Mouse (Mus musculus): ENCODE results near the gene Zbtb16.

Gene Zbtb16

GRCm38 (mm10) chr9:48826377-48826889, 9.6 kb downstream of the Zbtb16 start:
- ATAC-seq (ENCODE audit: low TSS enrichment), result no peak

DNA sequence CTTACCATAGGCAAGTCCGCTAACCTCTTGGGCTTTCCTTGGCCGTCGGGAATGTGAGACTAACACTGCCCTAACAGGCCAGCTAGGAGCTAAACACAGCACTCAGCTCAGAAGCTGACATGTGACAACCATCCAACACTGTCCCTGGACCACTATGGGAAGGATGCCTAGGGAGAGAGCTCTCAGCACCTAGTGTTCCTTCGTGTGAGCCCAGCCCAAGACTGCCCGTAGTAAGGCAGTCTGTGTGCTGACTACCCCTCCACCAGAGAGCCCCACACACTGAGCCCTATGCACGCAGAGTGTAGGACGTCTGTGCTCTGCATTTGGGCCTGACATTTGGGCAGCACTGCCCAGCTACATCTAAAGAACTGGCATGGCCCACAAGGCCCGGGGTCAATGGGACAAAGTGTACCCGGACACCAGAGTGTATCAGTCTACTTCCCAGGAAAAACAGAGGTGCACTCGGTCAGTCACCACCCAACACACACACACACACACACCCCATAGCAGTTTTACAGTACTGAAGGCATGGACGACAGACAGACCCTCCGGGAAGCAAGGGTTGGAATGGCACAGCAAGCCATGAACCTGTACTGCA, 11.4 kb downstream of the Zbtb16 start:
- ATAC-seq (ENCODE audit: low TSS enrichment), result no peak

GRCm38 (mm10) chr9:48823851-48824250, 12.2 kb downstream of the Zbtb16 start:
- ATAC-seq (ENCODE audit: low TSS enrichment), result no peak

DNA sequence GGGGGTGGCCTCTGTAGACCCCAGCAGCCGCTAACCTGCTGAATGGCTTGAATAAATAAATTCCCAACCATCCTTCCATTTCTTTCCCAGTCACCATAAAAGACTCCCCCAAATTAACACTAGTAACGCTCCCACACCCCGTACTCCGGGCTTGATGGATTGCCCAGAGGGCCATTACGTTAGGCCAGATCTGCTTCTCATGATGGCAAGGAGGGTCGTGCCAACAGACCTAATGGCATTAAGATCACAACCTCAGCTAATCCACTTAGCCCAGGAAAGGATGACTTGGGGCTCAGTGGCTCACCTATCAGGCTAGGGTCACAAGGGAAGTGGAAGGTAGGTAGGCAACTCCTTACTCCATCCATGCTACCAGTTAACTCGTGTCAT, 12.7 kb downstream of the Zbtb16 start:
- no peak for ATAC-seq (ENCODE audit: low TSS enrichment)

- no peak for ATAC-seq (ENCODE audit: low TSS enrichment)
Measured at GRCm38 (mm10) chr9:48822586-48823318, 13.3 kb downstream of the Zbtb16 start.

- no peak for ATAC-seq (ENCODE audit: low TSS enrichment)
Measured at GRCm38 (mm10) chr9:48821916-48822585, 14.0 kb downstream of the Zbtb16 start.

- no peak for ATAC-seq (ENCODE audit: low TSS enrichment)
Measured at GRCm38 (mm10) chr9:48821431-48821830, 14.6 kb downstream of the Zbtb16 start.

- ATAC-seq (ENCODE audit: low TSS enrichment), result no peak
Measured at GRCm38 (mm10) chr9:48820791-48821190, 15.2 kb downstream of the Zbtb16 start.

DNA sequence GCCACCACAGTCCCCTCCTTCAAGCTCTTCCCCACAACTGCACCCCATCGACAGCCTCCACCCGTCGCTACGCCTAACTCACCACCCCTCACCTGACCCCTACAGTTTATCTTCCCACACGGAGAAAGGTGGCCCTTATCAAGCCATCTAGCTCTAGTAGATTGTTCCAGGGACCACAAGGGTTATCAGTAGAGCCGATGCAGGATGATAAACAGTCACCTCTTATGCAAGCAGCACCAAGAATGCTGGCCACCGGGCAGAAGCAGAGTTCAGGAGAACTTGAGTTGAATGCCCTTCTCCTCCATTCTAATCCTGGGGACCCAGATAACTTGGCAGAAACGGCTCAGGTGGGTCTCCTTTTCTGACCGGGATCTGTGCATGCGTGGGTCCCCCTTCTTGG, 16.3 kb downstream of the Zbtb16 start:
- ATAC-seq (ENCODE audit: low TSS enrichment), result no peak

- no peak for ATAC-seq (ENCODE audit: low TSS enrichment)
Measured at GRCm38 (mm10) chr9:48819137-48819536, 16.9 kb downstream of the Zbtb16 start.

- ATAC-seq (ENCODE audit: low TSS enrichment), result no peak
Measured at GRCm38 (mm10) chr9:48817907-48818306, 18.1 kb downstream of the Zbtb16 start.

DNA sequence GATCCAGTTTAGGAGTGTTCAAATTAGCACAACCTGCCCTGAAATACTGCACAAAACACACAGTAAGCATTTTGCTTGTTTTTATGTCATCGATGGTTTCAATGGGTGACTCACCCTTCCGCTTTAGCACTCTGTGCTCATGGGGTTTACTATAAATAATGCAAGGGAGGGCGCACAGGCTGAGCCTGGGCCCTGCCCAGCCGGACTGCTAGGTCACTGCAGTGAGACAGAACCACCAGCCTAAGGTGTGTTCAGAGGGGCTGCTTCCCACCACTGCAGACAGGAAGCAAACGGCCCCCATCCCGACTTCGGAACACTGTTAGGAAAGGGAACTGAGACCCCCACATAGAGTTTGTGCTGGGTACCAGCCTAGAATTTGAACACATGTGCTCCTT, 18.6 kb downstream of the Zbtb16 start:
- ATAC-seq (ENCODE audit: low TSS enrichment), result peak; percentile 31; the same call in 1 of the 2 replicates

DNA sequence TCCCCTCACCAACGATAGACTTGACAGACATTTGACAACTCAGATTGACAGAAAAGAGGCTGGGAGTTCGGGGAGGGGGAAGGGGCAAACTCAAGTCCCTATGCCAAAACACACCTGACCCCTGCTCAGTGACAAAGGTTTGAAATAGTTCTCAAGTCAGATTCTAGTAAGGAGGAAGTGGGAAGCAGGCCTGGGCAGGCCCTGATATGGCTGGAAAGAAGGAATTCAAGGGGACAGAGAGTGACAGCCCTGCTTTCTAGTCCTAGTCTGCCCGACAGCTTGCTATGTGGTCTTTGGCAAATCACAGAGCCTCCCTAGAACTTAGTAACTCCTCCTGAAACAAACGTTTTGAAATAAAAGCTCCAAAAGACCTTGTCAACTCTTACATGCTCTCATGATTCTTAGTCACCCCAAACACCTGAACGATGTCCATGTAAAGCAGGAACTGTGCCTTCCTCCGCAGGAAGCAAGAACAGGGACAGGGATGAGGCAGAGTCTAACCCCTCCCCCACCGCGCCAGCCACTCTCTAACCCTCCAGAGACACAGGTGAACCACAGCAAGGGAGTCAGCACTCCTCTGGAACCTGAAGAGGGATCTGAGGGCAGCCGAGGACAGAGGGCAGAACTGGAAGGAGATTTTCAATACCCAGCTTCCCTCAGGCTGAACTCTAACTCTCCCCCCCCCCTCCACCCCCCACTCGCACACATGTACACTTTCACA, 19.2 kb downstream of the Zbtb16 start:
- ATAC-seq (ENCODE audit: low TSS enrichment), result no peak

- peak; percentile 50; the same call in 1 of the 2 replicates for ATAC-seq (ENCODE audit: low TSS enrichment)
Measured at GRCm38 (mm10) chr9:48816157-48816556, 19.9 kb downstream of the Zbtb16 start.

DNA sequence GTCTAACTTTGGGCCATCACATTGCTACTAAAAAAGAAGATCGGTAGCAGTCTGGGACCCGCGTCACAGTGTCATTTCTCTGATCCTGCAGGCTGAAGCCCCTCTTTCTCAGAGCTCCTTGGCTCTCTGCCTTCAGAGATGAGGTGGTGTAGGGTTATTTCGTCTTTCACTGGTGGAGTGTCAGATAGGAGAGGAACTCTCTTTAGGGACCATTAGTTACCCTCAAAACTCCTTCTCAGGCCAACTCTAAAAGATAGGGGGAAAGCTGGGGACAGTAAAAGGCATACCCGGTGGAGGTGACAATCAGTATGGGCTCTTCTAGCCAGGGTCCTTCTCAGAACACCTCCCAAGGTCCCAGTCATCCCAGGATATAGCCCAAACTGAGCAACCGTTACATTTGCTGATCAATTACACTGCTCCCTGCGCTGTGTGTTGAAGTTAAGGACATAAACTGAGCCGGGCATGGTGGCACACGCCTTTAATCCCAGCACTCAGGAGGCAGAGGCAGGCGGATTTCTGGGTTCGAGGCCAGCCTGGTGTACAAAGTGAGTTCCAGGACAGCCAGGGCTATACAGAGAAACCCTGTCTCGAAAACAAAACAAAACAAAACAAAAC, 21.0 kb downstream of the Zbtb16 start:
- no peak for ATAC-seq (ENCODE audit: low TSS enrichment)

DNA sequence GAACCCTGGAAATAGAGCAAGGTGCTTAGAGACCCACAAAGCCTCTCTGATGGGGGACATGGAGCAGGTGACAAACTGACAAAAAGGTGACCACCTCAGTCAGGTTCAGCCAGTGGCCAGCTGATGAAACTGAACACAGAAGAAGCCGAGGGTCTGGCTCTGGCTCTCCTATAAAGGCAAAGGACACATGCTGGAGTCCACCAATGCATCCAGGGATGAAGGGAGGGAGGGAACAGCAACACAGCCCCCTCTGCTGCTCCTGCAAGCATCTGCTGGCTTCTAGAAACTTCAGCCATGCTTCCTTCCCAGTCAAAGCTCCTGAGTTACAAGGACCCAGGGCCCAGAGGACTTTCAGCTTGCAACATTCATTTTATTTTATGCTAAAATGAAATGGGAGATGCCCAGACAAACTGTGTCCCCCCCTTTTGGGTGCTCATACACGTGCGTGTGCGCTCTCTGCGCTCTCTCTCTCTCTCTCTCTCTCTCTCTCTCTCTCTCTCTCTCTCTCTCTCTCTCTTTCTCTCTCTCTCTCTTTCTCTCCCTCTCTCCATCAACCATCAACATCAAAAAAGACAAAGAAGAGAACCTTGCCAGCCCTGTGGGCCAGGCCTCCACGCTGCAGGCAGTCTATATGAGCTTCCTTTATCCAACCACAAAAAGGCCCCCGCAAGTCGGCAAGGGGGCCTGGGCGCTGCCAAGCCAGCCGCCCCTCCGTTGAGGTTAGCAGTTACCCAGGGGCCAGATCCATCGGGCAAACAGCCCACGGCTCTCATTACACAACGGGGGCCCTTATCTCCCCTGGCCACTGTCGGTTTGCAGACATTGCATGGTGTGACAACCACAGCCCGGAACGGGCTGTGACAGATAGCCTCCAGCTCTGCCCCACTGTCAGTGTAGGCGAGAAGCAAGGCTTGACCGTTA, 21.8 kb downstream of the Zbtb16 start:
- no peak for ATAC-seq (ENCODE audit: low TSS enrichment)

- no peak for ATAC-seq (ENCODE audit: low TSS enrichment)
Measured at GRCm38 (mm10) chr9:48812352-48812751, 23.7 kb downstream of the Zbtb16 start.

DNA sequence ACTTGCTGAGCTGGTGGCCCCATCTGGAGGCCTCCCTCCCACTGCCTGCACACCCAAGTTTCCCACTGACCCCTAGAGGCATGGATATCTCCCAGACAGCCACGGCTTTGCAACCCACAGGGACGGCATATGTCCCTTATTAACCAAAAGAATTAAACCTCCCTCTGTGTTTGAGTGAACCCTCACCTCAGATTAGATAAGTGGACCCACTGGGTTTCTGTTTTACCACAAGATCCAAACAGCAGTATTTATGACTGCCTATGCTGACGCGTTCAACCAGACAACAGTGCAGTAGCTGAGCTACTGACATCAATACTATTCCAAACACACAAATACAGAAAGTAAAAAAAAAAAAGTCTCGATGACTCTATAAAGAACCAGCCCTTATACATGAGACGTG, 29.4 kb downstream of the Zbtb16 start:
- ATAC-seq (ENCODE audit: low TSS enrichment), result no peak

DNA sequence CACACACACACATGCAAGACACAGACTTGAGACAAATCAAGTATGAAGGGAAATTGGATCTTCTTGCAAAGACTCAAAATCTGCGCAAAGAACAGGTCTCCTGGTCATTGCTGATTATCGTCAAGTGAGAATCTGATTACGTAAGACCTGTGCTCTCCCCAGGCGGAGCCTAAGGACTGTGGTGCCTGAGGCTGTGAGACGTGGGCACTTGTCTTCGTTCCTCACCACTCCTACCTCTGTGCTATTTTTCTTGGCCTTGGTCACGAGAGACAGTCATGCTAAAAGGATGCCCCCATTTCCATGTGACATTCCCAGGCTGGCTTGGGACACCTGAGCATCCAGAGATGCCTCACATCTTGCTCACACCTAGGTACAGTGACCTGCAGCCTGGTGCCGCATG, 30.2 kb downstream of the Zbtb16 start:
- ATAC-seq (ENCODE audit: low TSS enrichment), result peak; percentile 36; the same call in 1 of the 2 replicates

GRCm38 (mm10) chr9:48804509-48804908, 31.5 kb downstream of the Zbtb16 start:
- no peak for ATAC-seq (ENCODE audit: low TSS enrichment)
